ENCODE assay signal across 8 mouse cellular contexts in the genomic region with DNA sequence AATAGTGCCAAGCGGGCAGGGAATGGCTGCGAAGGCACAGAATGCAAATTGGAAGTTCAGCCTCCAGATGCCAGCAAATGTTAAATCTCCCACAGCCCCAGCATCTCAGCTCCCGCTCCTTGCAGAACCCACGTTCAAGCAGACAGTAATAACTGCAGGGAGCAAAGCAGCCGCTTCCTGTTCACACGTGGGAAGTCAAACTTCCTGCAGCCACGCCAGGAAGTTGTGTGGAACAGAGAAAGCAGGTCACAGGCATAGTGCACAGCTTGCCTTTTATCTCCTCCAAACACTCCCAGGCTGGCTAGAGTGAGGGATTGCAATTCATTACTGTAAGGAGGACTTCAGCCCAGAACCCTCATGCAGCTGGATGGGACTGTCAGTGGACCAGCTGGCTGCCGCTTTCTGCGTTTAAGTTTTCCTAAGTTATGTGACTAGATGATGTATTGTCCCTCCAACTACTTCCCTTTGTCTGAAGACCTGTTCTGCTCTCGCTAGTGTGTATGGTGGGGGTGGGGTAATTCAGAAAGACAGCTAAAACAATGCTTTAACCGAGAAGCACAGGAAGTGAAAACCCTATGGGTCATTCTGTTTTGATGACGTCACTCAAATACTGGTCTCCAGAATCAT.
A peak's percentile ranks its signal among the peaks of the same experiment; 100 is the strongest.
DNase-seq lines count a peak whose midpoint lies in the region; ATAC-seq lines count a peak whose summit lies in the region.

No protein-coding gene starts in this region.

- H3K4me1 ChIP-seq in hindbrain, embryonic 15.5 days (replicated peaks) = peaks cover 13% of the 10 kb centered on the region

- 15% methylated on average over 12 of the region's 12 CpGs for WGBS in hindbrain, embryonic 15.5 days

- no peaks in the 10 kb centered on the region for H3K9me3 ChIP-seq in hindbrain, embryonic 15.5 days

- peak overlapping the region; percentile 45 for H3K4me2 ChIP-seq in hindbrain, embryonic 15.5 days

- H3K9ac ChIP-seq in hindbrain, embryonic 15.5 days = no peak overlapping the region

- H3K36me3 ChIP-seq in hindbrain, embryonic 15.5 days = no peaks in the 10 kb centered on the region

- peak; percentile 4 for DNase-seq in urinary bladder, postnatal 14 days (ENCODE audit: low spot score)
- no peak for DNase-seq in urinary bladder, postnatal 36 days (ENCODE audit: low spot score in 2 of 2)
- peak; percentile 21 to 36 for DNase-seq in frontal cortex, postnatal 10 days (ENCODE audit: low spot score in 2 of 2)
- DNase-seq in layer of hippocampus, postnatal 25 days (ENCODE audit: extremely low spot score in 1 of 2, low spot score in 1 of 2) = peak; percentile 18 to 20
- peak; percentile 20 for DNase-seq in lung, postnatal 36 days
- DNase-seq in skeletal muscle tissue, adult 2 months (ENCODE audit: low read depth, low spot score) = peak; percentile 10
- no peak for DNase-seq in spleen, adult 12 weeks (ENCODE audit: low spot score)

- H3K4me3 ChIP-seq in hindbrain, embryonic 15.5 days = peak overlapping the region; percentile 8; the same call in 1 of the 2 replicates

- ATAC-seq in hindbrain, embryonic 15.5 days (ENCODE audit: low FRiP score, low read depth) = peak; percentile 56; the same call in 1 of the 2 replicates

- peak overlapping the region; percentile 62 for H3K27ac ChIP-seq in hindbrain, embryonic 15.5 days (replicated peaks)

- no peaks in the 10 kb centered on the region for H3K27me3 ChIP-seq in hindbrain, embryonic 15.5 days

Comparison
In these comparisons a context has a peak if more than half of its experiments do, and no peak if none do; other contexts are left out.
1. DNase-seq: peak in urinary bladder, postnatal 14 days (single experiment), frontal cortex, postnatal 10 days (2 of 2), layer of hippocampus, postnatal 25 days (2 of 2), lung, postnatal 36 days (single experiment) and skeletal muscle tissue, adult 2 months (single experiment); none in urinary bladder, postnatal 36 days (0 of 2) and spleen, adult 12 weeks (single experiment).